Mouse (Mus musculus) inflammation-experienced regulatory T-cells (primary cell): Measurements from ENCODE around the gene Nubpl. TPM values are rescaled to one million over a fixed set of nuclear protein-coding genes. Genes with fewer than 3 reads are reported as not detected.

Experiments
- polyA plus RNA-seq, 2 experiments: library from polyadenylated mRNA; unstranded; fragments of 100-300 nt; shearing (Covaris generic); gene quantifications; one replicate each; pipeline ENCODE4 v1.2.1; 2017

Gene Nubpl
- 10 to 100 TPM in 1 of 2 experiments, 1 to 10 TPM in 1; 7.3 to 12.5 TPM for polyA plus RNA-seq

GRCm38 (mm10) chr12:52097650-52098070 lies at the start of gene Nubpl:
TSS of gene Nubpl (plus strand) at chr12:52097737.

Other genes starting within 250 kb of the Nubpl start
- gene Heatr5a, start 126.4 kb upstream of the Nubpl start, polyA plus RNA-seq = 10 to 100 TPM in 1 of 2 experiments, 1 to 10 TPM in 1; 8.6 to 12.9 TPM
- 10 to 100 TPM in 1 of 2 experiments, 1 to 10 TPM in 1; 9.5 to 11.3 TPM for gene Dtd2, start 91.2 kb upstream of the Nubpl start, polyA plus RNA-seq
- gene Gpr33, start 69.7 kb upstream of the Nubpl start, polyA plus RNA-seq = not detected